Mouse (Mus musculus): ENCODE data around the gene Gm3250.

DNA sequence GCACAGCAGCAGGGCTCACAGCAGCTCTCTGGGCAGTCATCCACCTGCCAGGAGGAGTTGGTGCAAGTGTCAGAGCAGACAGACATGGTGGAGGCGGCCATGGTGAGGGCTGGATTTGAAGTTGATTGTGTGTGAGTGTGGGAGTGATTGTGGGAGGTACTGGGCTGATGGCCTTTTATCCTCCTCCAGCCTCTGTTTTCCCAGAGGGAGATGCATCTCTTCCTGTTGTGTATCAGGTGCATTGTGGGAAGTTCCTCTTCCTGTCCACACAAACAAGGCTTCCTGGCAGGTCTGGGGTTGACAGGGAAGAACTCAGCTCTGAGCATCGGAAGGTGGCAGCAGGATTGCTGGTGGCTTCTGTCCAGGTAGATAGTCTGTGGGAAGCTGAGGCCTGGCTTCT is 12.6 kb upstream of the Gm3250 start, which contains the start of gene Gm9639:
- TF ChIP-seq CTCF (IDR thresholded peaks at IDR 0.05; ENCODE audit: low read depth, low read length) (no peak), GATA2 (IDR thresholded peaks at IDR 0.05; ENCODE audit: borderline replicate concordance, low read depth, low read length) (no peak), TAL1 (conservative IDR thresholded peaks at IDR 0.05; ENCODE audit: low read depth, low read length) (no peak)
